Mouse (Mus musculus) megakaryocyte, adult 5-6 weeks (primary cell): ENCODE results near the gene Nectin1. TPM values are rescaled to one million over a fixed set of nuclear protein-coding genes. Genes with fewer than 3 reads are reported as not detected.
A peak's percentile ranks its signal among the peaks of the same experiment; 100 is the strongest.

Source experiments
- ATAC-seq: 2 replicates; pipeline ENCODE4 v1.8.0; 2016; ENCODE audit warnings: mild to moderate bottlenecking, inconsistent platforms; ENCODE audit not compliant: poor library complexity, severe bottlenecking
- total RNA-seq, 2 experiments: library from RNA; stranded (forward) in 1 of 2; stranded (reverse) in 1 of 2; fragments of 153-499, 151-499 nt in 1 of 2; fragments of 221-1000, 200-1000 nt in 1 of 2; gene quantifications; 2 replicates each; pipeline versions ENCODE4 v1.2.3 to v1.2.4; 2015 to 2017

The Nectin1 gene
- 7.5 and 9.7 TPM in 2 replicates for total RNA-seq (2015)
- total RNA-seq (2017): 1.3 and 1.4 TPM in 2 replicates

DNA sequence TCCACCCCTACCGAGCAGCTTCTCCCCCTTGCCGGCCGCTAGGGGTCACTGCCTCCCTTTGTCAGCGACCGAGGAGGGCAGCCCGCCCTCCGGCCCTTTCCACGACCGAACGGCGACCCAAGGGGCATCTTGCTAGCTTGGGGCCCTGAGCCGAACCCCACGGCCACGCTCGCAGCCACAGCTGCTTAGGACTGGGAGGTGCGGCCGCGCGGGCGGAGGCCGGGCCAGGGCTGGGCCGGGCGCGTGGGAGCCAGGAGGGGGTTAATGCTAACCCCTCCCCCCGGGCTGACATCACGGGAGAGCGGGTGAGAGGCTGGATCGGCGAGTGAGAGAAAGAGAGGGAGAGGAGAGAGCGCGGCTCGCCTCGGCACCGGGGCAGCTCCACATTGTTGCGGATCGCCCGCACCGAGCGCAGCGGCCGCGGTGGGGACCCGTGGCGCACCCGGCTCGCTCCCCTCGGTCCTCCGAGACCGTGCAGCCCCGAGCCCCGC is at the start of gene Nectin1:
Gene Nectin1 (plus strand): TSS at position 338 of the 491 bp plus-strand sequence.
- ATAC-seq: peak; percentile 84

DNA sequence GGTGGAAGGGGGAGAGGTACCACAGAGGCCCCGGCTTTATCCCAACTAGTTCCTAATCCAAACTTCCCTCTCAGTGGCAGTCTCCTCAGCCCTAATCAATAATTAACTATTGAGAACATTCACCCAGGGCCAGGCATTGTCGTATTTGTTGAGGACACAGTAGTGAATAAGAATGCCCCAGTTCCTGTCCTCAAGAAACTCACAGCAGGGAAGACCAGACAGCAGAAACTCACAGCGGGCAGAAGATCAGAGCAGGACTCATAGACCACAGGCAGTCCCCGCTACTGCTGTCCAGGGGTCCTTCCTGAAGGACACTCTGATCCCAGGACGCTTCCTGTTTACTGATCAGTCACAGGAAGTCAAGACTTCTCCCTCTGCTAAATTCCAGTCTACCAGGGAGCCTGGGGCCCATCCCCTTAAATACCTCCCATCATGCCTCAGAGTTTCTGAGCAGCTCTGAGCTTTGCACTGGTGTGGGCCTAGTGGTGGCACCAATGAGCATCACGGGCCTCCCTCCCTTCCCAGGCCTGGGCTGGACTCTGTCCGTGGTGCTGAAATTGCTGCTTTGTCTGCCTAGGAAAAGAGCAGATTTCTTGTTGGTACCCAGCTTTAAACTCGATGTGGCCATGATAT is 45.6 kb upstream of the Nectin1 start:
- ATAC-seq: no peak

DNA sequence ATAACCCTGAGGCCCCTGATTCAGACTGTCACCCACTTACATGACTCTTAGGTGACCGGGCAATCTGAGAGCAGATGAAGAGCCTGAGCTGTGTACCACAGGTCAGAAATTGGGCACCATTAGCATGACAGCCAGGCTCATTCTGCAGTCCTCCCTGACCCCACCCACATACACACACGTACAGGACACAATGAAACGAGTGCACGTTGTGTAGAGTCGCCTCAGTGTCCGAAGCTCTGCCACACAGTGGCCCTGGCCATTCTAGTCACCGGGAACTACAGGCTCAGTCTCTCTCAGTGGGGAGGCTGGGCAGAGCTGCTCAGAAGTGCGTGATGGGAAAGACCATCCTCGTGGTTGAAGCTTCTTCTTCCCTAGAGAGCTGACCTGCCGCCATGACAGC is 44.9 kb upstream of the Nectin1 start:
- ATAC-seq: no peak

DNA sequence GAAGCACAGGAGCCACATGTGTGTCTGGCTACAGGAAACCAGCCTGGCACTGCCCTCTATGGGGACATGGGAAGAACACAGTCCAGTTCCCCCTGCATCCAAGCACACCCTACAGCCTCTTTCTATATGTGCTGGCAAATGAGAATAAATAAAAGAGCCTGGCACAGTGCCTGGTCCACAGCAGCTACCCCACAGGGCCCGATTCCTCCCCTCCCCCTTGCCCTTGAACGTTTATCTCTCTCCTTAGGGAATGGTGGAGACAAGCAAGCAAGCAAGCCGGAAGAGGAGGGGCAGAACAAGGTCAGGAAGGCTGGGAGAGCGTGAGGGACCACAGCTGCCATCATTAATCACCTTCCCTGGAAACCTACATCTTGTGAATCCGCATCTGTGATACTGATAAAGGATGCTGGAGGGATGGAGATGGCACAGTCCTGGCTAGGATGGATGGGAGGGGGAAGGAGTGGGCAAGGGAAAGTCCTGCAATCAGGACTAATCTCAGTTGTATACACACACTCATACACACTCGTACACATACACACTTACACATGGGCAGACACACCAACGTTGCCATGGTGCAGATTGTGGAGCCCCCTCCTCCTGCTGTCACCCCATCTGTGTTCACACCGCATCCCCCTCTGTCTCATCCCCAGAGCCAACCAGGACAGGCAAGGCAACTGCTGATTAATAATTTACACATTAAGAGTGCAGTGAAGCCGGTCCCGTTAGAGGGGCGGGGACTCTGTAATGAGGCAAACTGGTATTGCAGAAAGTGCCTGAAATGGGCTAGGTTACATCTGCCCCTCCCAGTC is 44.2 kb upstream of the Nectin1 start:
- ATAC-seq: no peak

DNA sequence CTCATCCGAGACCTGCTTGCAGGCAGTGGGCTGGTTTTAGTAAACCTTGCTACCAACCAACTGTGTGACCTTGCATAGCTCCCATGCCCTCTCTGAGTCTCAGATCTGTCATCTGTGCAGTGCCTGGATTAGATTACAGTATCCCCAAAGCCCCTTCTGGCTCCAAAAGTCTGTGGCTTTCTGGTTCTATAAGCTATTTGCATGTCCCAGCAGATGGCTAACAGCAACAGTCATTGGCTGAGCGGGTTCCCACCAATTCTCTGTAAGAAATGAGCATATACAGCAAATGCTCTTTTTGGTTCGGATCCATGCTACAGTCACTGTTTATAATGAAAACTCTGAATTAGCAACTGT is 43.6 kb upstream of the Nectin1 start:
- no peak for ATAC-seq

DNA sequence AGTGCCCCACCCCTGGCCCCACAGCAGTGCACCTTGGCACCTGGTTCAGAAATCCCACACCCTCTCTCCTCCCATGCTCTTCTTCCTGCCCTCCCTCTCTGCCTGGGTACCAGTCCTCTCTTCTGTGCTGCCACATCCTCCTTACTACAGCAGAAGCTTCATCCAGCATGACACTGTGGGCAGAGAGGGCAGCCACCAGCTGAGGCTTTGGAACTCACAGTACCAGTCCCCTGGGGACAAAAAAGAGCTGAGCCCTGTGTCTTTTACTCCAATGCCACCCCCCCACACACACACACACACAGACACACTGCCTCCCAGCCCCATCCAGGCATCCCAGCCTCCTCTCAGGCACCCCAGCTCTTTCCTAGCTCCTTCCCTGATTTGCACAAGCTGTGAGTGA is 42.0 kb upstream of the Nectin1 start:
- ATAC-seq: no peak

DNA sequence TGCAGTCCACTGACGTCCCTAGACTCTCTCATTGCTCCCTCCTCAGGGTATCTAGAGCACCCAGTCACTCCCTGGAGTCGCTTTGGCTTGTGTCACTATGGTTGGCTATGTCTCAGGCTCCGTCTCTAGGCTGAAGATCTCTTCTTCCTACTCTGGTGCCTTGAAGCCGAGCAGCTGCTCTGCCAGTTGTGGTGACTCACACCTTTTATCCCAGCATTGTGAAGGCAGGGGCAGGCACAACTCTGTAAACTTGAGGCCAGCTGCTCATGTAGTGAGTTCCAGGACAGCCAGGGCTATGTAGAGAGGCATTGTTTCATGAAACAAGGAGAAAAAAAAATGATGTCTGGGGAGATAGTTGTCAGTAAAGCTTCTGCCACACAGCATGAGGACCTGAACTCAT is 36.2 kb upstream of the Nectin1 start:
- no peak for ATAC-seq

DNA sequence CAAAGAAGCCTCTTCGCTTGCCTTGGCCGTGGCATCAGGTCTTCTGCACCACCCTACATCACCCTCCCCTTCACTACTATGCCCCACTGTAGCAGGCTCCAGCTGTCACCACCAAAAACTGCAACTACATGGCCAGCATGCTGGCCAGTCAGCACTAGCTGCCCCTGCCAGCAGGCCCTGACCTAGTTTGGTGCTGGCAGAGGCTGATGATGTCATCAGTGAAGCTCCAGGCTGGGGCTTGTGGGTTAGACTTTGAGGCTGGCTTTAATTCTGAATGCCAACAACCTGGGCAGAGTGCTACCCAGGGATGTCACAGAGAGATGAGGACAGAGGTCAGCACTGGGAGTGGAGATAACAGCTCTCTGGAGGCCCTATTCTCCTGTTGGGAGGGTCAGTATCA is 35.1 kb upstream of the Nectin1 start:
- no peak for ATAC-seq

DNA sequence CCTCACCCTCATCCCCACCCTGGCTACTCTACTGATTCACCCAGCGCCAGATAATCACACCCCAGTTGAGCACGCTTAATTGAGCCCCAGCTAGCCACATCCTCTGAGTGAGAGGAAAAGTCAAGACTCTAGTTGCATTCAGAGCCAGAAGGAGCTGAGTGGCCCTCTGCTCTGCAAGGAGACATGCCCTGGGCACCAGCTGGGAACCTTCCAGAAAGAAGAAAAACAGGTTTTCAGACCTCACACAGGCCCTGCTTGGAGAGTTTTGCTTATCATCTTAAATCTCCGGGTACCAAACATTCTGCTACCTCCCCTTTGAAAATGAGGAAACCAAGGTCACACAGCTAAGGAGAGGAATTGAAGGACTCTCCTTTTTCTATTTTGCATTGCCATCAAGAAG is 30.4 kb upstream of the Nectin1 start:
- ATAC-seq: no peak

DNA sequence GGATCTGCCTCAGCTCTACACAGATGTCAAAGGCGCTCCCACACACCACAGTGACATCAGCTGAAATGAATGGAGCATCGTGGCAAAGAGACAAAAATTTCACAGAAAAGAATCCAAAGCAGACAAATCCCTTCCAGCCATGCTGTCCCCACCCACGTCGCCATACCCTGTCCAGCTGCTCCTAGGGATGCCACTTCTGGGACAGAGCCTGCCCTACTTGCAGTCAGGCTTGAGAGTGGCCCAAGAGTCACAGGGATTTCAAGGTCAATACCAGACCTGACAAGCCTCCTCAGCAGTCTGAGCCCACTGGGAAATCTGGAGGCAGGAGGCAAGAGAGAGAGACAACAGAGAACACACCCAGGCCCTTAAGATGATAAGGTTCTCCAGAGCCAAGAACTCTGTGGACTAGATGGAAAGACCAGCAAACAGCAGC is 24.4 kb upstream of the Nectin1 start:
- ATAC-seq: no peak

DNA sequence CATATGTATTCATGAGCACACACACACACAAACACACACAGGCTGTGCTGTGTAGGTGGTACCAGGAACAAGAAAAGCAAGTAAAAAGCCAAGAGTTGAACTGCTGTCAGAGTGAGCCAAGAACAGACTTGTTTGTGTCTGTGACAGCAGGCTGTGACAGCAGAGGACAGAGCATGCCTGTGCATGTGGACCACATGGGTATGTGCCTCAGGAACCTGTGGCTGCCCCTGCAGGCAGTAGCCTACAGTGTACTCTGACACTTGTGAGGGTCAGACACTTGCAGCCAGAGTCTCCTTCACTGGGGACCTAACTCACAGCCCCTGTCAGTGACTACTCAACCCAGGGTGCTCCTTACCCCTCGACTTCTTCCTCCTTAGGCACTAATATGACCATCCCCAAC is 23.7 kb upstream of the Nectin1 start:
- no peak for ATAC-seq

DNA sequence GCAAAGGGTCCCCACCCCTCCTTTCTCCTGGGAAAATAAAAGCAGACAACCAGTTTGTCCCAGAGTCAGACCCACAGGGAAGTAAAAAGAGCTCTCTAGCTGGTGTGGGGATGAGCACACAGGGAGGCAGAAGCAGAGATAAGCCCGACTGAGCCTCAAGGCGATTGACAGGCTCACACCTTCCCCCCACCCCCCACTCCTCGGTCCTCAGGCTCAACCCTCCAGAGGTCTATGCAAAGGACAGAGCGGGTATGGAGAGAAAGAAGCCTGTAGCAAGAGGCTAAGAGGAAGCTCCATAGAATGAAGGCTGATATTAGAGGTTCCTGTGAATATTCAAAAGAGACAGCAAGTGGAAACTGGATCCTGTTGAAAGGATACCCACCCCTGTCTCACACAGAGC is 19.7 kb upstream of the Nectin1 start:
- ATAC-seq: no peak

DNA sequence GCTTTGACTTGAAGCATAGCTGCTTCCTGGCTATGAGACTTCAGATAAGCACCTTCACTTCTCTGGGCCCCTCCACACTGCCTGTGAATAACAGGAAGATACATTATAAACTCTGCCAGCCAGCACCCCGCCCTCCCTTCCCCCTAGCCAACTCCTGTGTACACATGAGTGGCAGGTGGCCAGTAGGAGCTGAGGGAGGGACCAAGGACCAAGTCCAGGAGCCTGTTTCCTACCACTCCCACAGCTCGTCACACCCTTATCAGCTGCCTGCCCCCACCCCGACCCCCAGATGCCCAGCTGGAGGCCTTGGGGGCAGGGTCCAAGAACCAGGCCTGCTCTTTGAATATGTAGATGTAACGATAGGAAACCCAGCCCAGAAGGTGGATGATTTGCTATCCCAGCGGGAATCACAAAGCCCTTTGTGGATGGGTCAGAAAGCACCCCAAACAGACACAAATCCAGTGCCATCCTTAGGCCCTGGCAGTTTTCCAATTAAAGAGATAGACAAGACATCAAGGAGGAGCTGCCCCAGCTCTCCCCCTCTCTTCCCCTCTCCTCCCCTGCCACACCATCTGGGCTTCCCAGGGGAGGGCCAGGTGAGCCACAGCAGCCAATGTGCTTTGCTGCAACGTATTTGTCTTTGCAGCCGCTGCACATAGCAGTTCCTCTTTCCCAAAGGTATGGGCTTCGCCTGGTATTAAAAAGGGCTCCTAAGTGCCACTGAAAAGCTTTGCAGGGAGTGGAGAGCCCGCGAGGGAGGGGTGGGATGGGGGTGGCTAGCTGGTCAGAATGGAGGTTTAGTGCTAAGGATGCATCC is 14.1 kb upstream of the Nectin1 start:
- ATAC-seq: no peak

DNA sequence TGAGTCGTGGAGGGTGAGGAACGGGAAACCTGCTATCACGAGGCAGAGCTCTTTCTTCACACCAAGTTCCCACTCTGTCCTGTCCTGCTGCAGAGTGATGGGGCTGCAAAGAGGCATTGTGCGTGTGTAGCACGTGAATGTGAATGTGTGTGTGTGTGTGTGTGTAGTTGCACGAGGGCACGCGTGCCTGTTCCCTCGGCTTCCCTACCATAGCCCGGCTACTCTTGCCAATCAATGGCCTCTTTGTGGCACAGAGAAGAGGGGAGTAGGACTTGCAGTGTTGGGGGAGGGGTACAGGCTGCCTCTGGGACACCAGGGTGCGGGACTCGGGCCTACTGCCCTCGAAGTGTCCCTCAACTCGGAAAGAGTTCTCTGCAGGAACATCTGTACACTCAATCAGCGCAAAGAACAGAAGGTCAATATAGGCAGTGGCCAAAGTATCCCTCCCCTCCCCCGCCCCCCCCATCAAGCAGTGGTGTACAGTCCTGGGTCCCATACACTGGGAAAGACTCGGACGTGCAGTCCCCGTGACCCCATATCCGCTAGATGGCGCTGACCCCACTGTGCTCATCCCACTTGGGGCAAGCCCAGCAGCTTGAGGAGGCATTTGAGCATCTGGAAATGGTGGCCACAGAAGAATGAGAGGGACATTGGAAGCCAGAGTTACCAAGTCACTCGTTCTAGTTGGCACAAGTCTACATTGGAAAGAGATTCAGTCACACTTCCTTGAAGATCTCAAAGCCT is 13.3 kb upstream of the Nectin1 start:
- ATAC-seq: no peak

DNA sequence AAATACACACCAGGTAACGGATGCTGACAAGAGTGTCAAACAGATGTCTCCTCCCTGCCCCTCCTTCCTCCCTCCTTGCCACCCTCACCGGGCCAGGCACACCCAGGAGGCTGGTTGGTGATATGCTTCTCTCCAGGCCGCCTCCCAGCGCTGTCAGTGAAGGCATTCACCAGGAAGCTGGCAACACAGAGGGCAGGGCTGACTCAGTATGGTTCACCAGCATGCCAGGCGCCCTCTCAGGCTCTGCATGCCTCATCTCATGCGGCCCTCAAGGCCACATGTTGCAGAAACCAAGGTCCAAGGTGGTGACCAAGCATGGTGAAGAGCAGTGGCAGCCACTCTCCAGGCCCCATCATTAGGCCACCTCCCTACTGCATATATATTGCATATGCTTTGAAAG is 11.9 kb upstream of the Nectin1 start:
- no peak for ATAC-seq

DNA sequence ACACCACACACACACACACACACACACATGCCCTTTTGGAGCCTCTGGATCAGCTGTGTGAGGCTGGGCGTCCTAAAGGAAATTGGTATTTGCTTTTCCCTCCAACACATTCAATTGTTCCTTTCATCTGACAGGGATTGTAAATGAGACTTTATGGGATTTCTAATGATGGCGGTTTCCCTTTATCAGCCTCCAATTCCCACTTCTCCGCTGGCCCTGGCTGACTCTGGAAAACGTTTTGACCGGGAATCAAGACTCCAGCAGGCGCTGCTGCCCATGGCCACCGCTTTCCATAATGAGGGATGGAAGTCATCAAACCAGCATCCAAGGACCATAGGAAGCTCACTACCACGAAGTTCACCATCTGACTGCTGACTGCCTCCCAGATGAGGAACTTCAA is 11.1 kb upstream of the Nectin1 start:
- no peak for ATAC-seq

DNA sequence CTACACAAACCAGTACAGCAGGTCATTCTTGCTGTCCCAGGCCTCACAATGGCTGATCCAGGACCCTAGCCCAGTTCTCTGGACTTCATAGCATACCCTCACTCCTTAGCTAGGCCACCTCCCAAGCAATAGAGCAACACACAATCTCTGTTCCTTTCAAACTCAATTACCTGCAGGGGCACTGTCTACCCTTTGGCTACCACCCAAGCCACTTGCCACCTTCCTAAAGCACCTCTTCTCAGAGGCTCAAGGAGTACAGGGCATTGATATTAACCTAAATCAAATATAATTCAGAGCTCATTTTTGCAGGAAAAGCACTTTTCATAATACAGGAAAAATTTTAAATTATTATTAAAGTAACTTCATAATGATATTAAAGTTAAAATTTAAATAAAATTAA is 8.8 kb upstream of the Nectin1 start:
- ATAC-seq: no peak

DNA sequence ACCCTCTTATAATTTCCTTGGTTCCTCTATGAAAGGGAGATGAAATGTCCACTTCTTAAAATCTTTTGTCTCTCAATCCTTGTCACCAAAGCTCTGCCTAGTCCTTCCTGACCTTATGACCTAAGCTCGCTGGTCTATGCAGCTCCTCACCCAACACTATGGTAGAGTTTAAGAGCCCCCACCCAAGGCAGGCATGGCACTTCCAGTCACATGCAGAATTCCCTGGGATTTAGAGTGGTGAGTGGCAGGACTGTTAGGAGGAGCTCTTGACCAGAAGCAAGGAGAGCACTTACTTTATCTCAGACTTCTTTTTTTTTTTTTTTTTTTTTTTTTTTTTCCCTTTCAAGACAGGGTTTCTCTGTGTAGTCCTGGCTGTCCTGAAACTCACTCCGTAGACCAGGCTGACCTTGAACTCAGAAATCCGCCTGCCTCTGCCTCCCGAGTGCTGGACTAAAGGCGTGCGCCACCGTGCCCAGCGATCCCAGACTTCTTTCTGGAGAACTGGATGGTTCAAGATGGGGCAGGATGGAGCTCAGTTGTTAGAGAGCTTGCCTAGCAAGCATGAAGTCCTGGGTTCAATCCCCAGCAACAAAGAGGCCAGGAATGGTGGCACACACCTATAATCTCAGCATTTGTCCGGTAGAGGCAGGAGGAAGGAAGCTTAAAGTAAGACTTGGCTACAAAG is 7.6 kb upstream of the Nectin1 start:
- no peak for ATAC-seq

DNA sequence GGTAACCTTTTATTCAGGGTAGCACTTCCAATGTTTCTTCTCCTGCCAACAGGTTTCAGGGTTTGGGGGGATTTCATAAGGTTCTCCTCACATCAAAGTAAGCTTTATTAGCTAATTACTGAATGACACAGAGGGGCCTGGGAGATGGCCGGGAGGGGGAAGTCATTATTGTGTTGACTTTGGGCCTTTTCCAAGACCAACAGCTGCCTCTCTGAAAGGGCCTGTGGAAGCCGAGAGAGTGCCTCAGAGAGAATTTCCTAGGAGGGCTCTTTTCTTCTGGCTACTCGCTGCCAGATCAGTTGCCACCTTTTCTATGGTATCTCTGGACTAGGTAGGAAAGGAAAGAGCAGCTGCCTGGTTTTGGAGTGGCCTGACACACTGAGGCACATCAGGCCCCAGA is 6.5 kb upstream of the Nectin1 start:
- no peak for ATAC-seq

DNA sequence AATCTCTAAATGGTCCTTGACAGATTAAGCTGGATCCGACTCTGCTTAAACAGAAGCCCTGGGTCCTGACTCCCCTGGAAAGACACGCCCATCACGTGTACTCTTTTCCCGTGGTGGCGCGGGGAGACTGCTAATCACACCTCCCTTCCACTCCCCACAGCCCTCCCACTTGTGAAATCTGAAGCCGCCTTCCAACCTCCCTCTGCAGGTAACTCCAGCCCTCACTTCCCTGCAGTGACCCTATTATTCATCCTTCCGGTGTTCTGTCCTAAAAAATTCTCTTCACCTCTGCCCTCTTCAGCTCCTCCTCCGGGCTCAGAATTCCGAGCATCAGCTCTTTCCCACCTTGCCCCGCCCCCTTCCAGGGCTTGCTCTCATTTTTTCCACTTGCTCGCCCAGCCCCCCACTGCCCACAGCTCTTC is 5.9 kb upstream of the Nectin1 start:
- no peak for ATAC-seq
